Mouse (Mus musculus): ENCODE data around the gene S1pr5. TPM values are rescaled to one million over a fixed set of nuclear protein-coding genes. Genes with fewer than 3 reads are reported as not detected.

The S1pr5 gene
- polyA plus RNA-seq, 1 experiment = 0.40 TPM

GRCm38 (mm10) chr9:21221383-21221929 is 26.8 kb downstream of the S1pr5 start:
- no peaks in the 10 kb centered on the region for H3K36me3 ChIP-seq (ENCODE audit: control insufficient read depth, insufficient read depth, low read length, poor library complexity, severe bottlenecking)
- H3K27me3 ChIP-seq (ENCODE audit: control insufficient read depth, insufficient read depth, low read length, poor library complexity, severe bottlenecking) = no peaks in the 10 kb centered on the region
- H3K4me1 ChIP-seq (ENCODE audit: control insufficient read depth, insufficient read depth, low read length) = no peaks in the 10 kb centered on the region
- no peaks in the 10 kb centered on the region for H3K9me3 ChIP-seq (replicated peaks; ENCODE audit: control insufficient read depth, insufficient read depth, low read length, poor library complexity, severe bottlenecking)
- H3K27ac ChIP-seq (ENCODE audit: insufficient read depth, low read length) = no peak overlapping the region
- no peak overlapping the region for H3K4me3 ChIP-seq (ENCODE audit: low read depth, low read length)
- H3K9ac ChIP-seq (ENCODE audit: low read depth, poor library complexity, severe bottlenecking) = 0 out of 2 replicates have a peak overlapping the region, but pooled peaks have one; percentile 11
- TF ChIP-seq EP300 (IDR thresholded peaks at IDR 0.05; ENCODE audit: insufficient read depth, low read depth, low read length) = no peak
- peak; percentile 32 for TF ChIP-seq CTCF (IDR thresholded peaks at IDR 0.05; ENCODE audit: low read depth, low read length)

- peak overlapping the region; percentile 52 for H3K4me3 ChIP-seq (ENCODE audit: low read depth, low read length)
- 0 out of 2 replicates have a peak overlapping the region, but pooled peaks have one; percentile 11 for H3K9ac ChIP-seq (ENCODE audit: low read depth, poor library complexity, severe bottlenecking)
- H3K36me3 ChIP-seq (ENCODE audit: control insufficient read depth, insufficient read depth, low read length, poor library complexity, severe bottlenecking) = no peaks in the 10 kb centered on the region
- no peaks in the 10 kb centered on the region for H3K9me3 ChIP-seq (replicated peaks; ENCODE audit: control insufficient read depth, insufficient read depth, low read length, poor library complexity, severe bottlenecking)
- no peaks in the 10 kb centered on the region for H3K27me3 ChIP-seq (ENCODE audit: control insufficient read depth, insufficient read depth, low read length, poor library complexity, severe bottlenecking)
- peak overlapping the region; percentile 42 for H3K27ac ChIP-seq (ENCODE audit: insufficient read depth, low read length)
- no peaks in the 10 kb centered on the region for H3K4me1 ChIP-seq (ENCODE audit: control insufficient read depth, insufficient read depth, low read length)
- TF ChIP-seq EP300 (IDR thresholded peaks at IDR 0.05; ENCODE audit: insufficient read depth, low read depth, low read length) (no peak), CTCF (IDR thresholded peaks at IDR 0.05; ENCODE audit: low read depth, low read length) (peak; percentile 86)
Measured at GRCm38 (mm10) chr9:21220490-21221382, 27.5 kb downstream of the S1pr5 start.

GRCm38 (mm10) chr9:21219820-21220219 is 28.4 kb downstream of the S1pr5 start:
- TF ChIP-seq CTCF (IDR thresholded peaks at IDR 0.05; ENCODE audit: low read depth, low read length) = no peak
- no peak for TF ChIP-seq POLR2A (IDR thresholded peaks at IDR 0.05; ENCODE audit: insufficient read depth, low read length)
- no peak for TF ChIP-seq EP300 (IDR thresholded peaks at IDR 0.05; ENCODE audit: insufficient read depth, low read depth, low read length)
- H3K27me3 ChIP-seq (ENCODE audit: control insufficient read depth, insufficient read depth, low read length, poor library complexity, severe bottlenecking) = no peaks in the 10 kb centered on the region
- H3K4me1 ChIP-seq (ENCODE audit: control insufficient read depth, insufficient read depth, low read length) = no peaks in the 10 kb centered on the region
- no peaks in the 10 kb centered on the region for H3K9me3 ChIP-seq (replicated peaks; ENCODE audit: control insufficient read depth, insufficient read depth, low read length, poor library complexity, severe bottlenecking)
- no peak overlapping the region for H3K9ac ChIP-seq (ENCODE audit: low read depth, poor library complexity, severe bottlenecking)
- no peaks in the 10 kb centered on the region for H3K36me3 ChIP-seq (ENCODE audit: control insufficient read depth, insufficient read depth, low read length, poor library complexity, severe bottlenecking)
- H3K27ac ChIP-seq (ENCODE audit: insufficient read depth, low read length) = no peak overlapping the region
- no peak overlapping the region for H3K4me3 ChIP-seq (ENCODE audit: low read depth, low read length)

- H3K27me3 ChIP-seq (ENCODE audit: control insufficient read depth, insufficient read depth, low read length, poor library complexity, severe bottlenecking) = no peaks in the 10 kb centered on the region
- H3K4me3 ChIP-seq (ENCODE audit: low read depth, low read length) = no peak overlapping the region
- no peak overlapping the region for H3K27ac ChIP-seq (ENCODE audit: insufficient read depth, low read length)
- TF ChIP-seq POLR2A (IDR thresholded peaks at IDR 0.05; ENCODE audit: insufficient read depth, low read length) (no peak), CTCF (IDR thresholded peaks at IDR 0.05; ENCODE audit: low read depth, low read length) (no peak), EP300 (IDR thresholded peaks at IDR 0.05; ENCODE audit: insufficient read depth, low read depth, low read length) (no peak)
- no peak overlapping the region for H3K9ac ChIP-seq (ENCODE audit: low read depth, poor library complexity, severe bottlenecking)
- H3K4me1 ChIP-seq (ENCODE audit: control insufficient read depth, insufficient read depth, low read length) = no peaks in the 10 kb centered on the region
- H3K9me3 ChIP-seq (replicated peaks; ENCODE audit: control insufficient read depth, insufficient read depth, low read length, poor library complexity, severe bottlenecking) = no peaks in the 10 kb centered on the region
- no peaks in the 10 kb centered on the region for H3K36me3 ChIP-seq (ENCODE audit: control insufficient read depth, insufficient read depth, low read length, poor library complexity, severe bottlenecking)
Measured at GRCm38 (mm10) chr9:21216050-21216841, 32.0 kb downstream of the S1pr5 start.

GRCm38 (mm10) chr9:21213617-21214190 is 34.5 kb downstream of the S1pr5 start:
- Histone ChIP-seq H3K9me3 (replicated peaks; ENCODE audit: control insufficient read depth, insufficient read depth, low read length, poor library complexity, severe bottlenecking) (no peaks in the 10 kb centered on the region), H3K4me3 (ENCODE audit: low read depth, low read length) (no peak overlapping the region), H3K36me3 (ENCODE audit: control insufficient read depth, insufficient read depth, low read length, poor library complexity, severe bottlenecking) (no peaks in the 10 kb centered on the region), H3K9ac (ENCODE audit: low read depth, poor library complexity, severe bottlenecking) (no peak overlapping the region), H3K4me1 (ENCODE audit: control insufficient read depth, insufficient read depth, low read length) (no peaks in the 10 kb centered on the region), H3K27ac (ENCODE audit: insufficient read depth, low read length) (no peak overlapping the region), H3K27me3 (ENCODE audit: control insufficient read depth, insufficient read depth, low read length, poor library complexity, severe bottlenecking) (no peaks in the 10 kb centered on the region)
- TF ChIP-seq CTCF (IDR thresholded peaks at IDR 0.05; ENCODE audit: low read depth, low read length) (peak; percentile 72), POLR2A (IDR thresholded peaks at IDR 0.05; ENCODE audit: insufficient read depth, low read length) (no peak), EP300 (IDR thresholded peaks at IDR 0.05; ENCODE audit: insufficient read depth, low read depth, low read length) (no peak)

Data from ES-Bruce4 (cell line).